Mouse (Mus musculus): ENCODE measurements around the gene Psapl1.

The Psapl1 gene

GRCm38 (mm10) chr5:36230301-36230780, 26.5 kb downstream of the Psapl1 start:
- TF ChIP-seq GATA4 (IDR thresholded peaks at IDR 0.05; ENCODE audit: insufficient replicate concordance, low read length) = no peak

GRCm38 (mm10) chr5:36248022-36248421, 44.2 kb downstream of the Psapl1 start:
- TF ChIP-seq GATA4 (IDR thresholded peaks at IDR 0.05; ENCODE audit: insufficient replicate concordance, low read length) = no peak

GRCm38 (mm10) chr5:36252746-36253504, 49.1 kb downstream of the Psapl1 start:
- no peak for TF ChIP-seq GATA4 (IDR thresholded peaks at IDR 0.05; ENCODE audit: insufficient replicate concordance, low read length)

- TF ChIP-seq GATA4 (IDR thresholded peaks at IDR 0.05; ENCODE audit: insufficient replicate concordance, low read length) = no peak
Observed at GRCm38 (mm10) chr5:36254642-36255516, 51.1 kb downstream of the Psapl1 start.
